Mouse (Mus musculus) megakaryocyte progenitor cell, adult 5-6 weeks (primary cell): Measurements from ENCODE around the gene Pex7. TPM values are rescaled to one million over a fixed set of nuclear protein-coding genes. Genes with fewer than 3 reads are reported as not detected.

ENCODE experiments used
- ATAC-seq: replicated peaks from 2 replicates; pipeline ENCODE4 v1.8.0; 2016; ENCODE audit warnings: mild to moderate bottlenecking, moderate TSS enrichment, inconsistent platforms; ENCODE audit not compliant: poor library complexity
- total RNA-seq, 2 experiments: library from RNA; stranded (forward) in 1 of 2; stranded (reverse) in 1 of 2; fragments of 157-497, 149-512 nt in 1 of 2; fragments of 200-1000 nt in 1 of 2; gene quantifications; 2 replicates each; pipeline versions ENCODE4 v1.2.3 to v1.2.4; 2015 to 2017

Pex7 gene
- total RNA-seq, 2 experiments from 2014 or later, result 29.7 to 44.3 TPM

DNA sequence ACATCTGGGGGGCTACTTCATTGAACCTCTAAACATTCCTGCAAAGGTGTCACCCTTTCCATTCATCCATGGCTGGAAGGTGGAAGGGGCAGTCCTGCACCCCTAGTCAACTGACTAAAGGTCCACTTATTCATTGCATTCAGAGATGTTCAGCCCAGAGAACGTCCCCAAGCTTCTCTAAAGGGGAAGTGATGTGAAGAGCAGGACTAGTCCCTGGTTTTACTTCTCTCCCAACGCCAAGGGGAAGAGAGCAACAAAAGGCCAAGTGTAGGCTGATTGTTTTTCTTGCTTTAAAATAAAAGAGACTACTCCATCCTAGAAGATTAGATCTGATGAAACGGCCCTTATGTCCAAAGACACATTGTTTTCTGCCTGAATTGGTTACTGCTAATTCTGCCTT, 27.1 kb downstream of the Pex7 start:
- no peak for ATAC-seq

DNA sequence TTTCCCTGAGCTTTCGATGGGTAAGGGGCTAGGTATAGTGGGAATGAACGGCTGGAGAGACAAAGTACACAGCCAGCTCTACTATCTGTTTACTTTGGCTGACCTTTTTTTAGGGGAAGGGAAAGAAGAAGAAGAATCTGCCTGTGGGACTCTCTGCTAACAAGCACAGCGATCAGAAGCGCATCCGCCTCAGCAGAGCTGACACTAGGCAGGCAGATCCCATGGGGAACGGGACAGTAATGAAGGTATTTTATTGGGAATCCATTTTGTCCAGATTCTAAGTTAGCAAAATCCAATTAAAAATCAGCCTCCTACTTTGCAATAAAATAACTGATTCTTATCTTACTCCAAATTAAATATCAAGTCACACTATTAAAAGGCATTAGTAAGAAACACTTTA, 28.3 kb downstream of the Pex7 start:
- no peak for ATAC-seq

DNA sequence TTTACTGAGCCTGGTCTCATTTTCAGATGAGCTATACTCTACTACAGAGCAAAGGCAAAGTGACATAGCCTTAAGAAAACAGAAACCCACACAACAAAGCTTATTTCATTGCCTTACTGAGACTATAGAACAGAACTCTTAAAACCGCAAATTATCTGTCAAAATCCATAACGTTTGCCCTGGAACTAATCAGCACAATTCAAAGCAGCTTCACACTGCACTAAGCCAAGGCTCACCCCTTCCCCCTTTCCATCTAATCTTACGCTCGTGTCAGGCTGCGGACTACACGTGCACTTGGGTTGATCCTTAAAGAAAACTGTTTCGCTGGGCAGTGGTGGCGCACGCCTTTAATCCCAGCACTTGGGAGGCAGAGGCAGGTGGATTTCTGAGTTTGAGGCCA, 29.8 kb downstream of the Pex7 start:
- peak; percentile 78 for ATAC-seq

DNA sequence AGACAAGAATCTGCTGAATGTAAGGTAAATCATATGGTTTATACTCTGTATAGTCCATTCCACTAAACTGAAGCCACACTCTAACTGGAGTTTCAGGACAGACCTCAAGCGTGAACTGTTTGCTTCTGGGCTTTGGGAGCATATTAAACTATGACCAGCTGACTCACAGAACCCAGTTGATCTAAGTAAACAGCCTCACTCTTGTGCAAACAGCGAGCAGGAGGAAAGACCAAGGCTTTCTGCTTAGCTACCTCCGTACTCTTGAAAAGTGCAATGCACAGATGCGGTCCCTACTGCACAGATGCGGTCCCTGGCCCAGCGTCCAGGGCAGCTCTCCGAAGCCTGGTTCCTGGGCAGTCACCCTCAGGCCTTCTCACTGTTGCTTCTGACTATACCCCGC, 30.2 kb downstream of the Pex7 start:
- no peak for ATAC-seq

DNA sequence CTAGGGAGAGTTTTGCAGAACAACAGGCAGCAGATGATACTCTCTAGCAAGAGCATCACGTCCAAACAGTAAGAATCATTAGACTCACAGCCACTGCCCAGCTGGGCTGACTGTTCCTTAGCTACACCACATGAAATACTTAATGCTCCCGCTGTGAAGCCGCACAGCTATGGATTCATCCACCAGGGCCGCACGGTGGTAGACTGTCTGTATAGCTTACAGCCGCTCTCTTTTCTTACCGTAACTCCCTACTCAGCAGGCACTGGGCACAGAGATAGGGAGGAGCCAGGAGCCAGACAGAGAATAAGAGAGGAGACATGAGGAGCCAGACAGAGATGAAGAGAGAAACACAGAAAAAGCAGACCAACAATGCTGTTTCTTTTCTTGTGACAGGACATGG, 30.8 kb downstream of the Pex7 start:
- ATAC-seq, result no peak

DNA sequence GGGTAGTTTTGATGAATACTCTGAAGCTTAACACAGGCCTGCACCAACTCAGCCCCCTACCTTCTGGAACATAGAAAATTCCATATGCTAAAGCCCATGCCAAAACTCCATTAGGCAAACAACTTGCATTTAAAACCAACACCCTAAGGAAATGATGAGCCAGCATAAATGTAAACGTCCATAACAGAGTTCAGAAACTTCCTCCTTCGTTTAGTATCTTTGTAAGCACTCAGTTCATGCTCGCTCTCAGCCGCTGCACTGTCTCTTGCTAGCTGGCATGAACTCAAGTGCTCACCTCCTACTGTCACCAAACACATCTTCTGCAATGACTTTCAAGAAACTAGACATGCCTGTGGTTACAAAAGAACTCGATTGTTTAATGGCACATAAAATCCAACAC, 32.1 kb downstream of the Pex7 start:
- peak; percentile 42; the same call in 1 of the 2 replicates for ATAC-seq

DNA sequence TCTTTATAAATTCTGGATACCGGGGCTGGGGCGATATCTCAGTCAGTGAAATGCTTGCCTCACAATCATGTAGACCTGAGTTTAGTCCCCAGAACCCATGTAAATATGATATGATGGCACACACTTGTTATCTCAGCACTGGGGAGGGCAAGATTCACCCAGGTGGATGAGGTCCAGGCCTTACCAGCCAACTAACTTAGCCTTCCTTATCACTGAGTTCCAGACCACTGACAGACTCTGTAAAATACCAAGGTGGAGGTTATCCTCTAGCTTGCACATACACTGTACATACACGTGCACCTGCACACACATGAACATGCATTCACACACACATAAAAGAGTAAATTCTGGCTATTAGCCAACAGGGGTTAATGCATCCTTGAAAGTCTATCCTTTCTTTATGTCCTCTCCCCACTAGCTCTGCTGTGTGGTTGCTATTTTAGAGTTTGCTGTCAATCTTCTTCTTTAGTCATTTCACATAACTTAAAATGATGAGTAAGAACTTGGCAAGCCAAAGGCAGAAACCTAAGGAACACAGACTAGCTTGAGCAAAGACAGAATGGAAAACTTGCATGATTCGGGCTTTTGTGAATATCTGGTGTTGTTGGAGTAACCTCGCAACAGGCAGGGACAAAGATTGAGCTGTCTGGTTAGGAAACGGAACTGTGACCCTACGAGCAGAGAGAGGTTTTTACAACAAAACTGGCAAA, 51.7 kb downstream of the Pex7 start:
- ATAC-seq, result peak; percentile 69

DNA sequence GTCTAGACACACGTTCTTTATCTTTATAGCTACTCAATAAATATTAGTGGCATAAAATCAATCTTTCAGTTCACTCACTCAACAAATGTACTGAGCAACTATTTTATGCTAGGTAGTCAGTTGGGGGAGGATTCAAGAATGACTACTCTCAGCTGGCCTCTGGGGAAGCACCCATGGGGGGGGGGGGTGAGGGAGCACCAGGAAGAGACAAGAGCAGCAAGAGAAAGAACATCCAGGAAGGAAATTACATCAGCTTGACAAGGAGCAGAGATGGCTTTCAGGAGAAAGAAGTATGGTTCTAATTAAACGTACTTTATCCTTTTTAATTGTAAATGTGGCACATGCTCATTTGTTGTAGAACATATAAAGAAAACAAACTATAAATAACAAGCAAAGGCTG, 53.9 kb downstream of the Pex7 start:
- ATAC-seq, result no peak

DNA sequence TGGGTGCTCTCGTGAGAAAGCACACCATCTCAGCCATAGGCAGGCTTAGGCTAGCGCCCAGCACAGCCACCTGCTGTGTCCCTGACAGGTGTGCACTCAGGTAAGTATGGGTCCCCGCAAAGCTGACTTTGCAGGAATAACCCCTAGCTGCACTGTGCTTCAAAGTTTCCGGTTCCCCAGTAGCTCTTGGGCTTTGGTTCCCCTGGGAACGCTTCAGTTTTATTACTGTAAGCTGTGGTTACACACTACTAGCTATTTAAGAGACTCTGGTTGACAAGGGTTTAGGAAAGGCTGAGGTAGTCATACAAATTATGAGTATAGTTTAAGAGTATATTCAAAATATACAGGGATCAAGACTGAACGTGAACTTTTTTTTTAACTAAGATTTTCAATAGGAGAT, 54.7 kb downstream of the Pex7 start:
- no peak for ATAC-seq

DNA sequence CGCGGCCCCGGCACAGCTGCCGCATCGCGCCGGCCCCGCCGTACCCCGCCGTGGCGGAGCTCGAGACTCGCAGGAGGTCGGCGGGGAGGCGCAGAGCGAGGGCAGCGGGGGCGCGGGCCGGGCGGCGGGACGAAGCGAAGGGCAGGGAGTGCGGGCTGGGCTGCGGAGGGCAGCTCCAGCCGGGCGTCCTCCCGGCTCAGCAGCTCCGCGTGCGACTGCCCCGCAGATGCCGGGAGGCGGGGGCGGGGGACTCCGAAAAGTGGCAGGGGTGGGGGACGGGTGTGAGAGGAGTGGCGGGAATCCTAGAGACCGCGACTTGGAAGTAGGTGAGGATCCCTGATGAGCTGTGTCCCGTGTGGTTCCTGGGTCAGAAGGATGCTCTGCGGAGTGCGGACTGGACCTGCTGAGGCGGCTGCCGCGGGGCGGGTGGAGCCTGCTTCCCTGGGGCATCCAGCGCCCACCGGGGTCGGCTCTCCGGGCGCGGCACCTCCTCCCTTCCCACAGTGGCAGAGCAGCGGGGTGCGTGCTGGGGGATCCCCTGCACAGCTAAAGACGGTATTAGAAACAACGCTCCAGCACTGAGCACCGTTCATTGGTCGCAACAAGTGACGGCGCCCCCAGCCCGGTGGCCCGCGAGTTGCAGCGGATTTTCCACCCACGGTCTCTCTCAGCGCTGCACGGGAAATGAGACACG, 56.3 kb downstream of the Pex7 start, which contains the start of gene Slc35d3:
Gene Slc35d3 (minus strand): TSS at position 462 of the 694 bp plus-strand sequence.
- no peak; the same call in 1 of the 2 replicates for ATAC-seq

DNA sequence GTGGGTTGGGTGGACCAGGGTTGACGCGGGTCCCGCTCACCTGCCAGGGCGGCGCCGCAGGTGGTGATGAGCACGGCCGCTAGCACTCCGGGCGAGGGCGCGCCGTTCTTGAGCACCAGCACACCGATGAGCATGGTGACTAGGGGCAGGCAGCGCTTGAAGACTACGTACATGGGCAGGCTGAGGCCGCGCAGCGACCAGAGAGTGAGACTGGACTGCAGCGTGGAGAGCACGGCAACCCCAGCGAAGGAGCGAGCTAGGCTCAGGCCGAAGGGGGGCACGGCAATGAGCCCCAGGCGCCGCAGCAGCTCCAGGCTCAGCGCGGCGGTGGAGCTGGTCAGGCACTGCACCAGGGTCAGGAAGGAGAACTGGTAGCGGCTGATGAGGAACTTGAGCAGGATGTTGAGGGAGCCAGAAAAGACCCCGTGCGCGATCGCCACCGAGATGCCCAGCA, 56.9 kb downstream of the Pex7 start:
- peak; percentile 59 for ATAC-seq

DNA sequence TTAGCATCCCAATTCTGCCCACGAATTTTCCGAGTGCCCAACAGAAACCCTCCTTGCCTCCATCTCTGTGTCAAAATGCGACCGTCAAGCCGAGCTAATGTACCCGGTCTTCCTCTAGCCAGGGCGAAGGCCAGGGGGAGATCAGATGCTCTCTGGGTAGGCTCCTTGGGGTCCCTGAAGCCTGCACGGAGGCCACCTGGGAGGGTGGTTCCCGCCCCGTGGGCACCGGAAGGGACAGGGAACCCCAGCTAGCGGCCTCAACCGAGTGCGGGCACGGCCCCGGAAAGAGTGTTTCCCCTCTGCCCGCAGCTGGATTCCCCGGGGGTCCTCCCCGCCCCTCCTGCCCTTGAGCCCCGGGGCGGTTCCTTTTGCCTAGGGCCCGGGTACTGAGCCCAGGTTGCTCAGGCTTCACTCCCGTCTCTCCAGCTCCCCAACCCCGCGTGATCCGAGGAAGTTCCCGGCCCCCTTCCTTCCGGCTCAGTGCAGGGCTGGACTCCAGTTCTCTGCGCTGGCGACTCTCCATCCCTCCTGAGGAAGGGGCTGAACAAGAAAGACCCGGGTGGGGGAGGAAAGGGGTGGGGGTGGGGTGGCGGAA, 57.6 kb downstream of the Pex7 start:
- peak; percentile 15 for ATAC-seq

DNA sequence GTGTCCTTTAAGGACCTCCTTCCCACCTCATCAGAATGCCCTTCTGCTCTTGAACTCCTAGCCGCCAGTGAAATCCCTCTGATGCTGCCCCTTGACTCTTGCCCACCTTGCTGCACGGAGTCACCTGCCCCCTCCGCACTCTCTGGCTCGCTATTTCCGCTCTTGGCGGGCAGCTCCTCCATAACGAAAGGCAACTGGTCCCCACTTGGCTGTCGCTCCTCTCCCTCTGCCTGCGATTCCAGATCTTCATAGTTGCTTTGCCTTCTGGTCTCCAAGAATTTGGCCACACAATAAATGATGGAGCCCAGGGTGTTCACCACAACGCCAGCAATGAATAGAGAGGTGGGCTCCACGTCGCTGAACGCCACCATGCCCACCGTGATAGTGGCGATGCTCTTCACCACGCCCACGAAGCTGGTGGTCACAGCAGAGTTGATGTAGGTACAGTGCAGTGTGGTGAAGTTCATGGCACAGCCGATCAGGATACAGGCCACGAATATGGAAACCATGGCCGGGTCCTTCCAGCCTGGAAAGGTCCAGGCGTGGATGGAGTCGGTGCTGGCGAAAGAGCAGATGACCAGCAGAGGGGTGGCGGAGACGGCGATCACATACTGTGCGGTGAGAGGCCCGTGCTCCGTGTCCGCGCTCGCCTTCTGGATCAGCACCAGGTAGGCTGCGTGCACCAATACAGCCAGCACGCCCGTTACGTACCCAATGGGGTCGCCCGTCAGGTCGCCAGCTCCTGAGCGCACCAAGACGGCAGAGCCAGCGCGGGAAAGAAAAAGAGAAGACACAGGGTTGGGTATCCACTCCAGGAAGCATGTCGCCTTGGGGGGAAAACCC, 58.3 kb downstream of the Pex7 start:
- no peak for ATAC-seq

DNA sequence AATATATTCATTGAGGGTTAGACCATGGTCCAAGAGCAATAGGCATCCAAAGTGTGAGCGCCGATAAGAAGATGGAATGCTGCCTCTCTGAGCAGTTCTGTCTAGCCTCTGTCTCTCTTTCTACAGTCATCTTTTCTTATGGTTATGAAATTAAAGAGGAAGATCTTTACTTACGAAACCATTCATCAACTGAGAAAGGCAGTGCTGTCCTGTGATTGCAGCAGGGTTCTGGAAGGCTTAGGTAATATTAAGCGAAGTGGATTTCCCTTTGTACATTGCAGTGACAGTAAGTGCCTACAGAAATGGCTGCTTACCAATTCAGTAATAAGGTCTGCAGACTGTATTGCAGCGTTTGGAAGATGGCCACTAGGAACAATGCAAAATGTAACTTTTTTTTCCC, 67.7 kb downstream of the Pex7 start:
- peak; percentile 57 for ATAC-seq

DNA sequence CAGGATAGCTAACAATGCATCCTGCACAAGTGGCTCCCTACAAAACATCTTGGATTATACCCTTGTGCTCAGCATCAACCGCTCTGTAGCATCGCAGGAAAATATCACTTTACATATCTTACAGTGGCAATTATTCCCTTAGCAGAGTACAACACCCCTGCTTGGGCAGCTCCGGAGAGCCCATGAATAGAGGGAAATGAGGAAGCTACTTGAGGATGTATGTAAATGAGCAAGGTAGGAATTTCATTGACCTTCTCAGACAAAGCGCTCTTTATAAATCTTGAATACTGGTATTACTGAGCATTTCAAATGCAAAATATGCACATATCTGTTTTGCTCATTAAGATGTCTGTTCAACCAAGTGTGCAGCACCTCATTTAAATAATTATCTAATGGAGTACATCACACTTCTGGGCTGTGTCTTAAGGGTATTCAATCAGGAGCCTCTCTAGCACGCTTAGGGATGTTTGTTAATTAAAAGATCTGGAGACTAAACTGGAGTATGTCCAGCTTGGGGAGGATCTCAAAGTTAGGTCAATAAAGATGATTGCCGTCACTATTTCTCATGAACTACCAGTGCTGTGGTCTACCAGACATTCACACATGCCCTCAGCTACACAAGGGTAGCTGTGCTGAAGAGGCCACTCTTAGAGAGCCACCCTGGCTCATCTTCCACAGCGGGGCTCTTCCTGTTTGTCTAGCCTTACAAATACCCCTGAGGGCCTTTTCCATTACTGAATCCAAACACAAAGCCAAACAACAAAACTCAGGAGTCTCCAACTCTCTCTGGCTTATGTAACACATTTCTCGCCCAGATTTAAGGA, 71.4 kb downstream of the Pex7 start:
- ATAC-seq, result no peak

DNA sequence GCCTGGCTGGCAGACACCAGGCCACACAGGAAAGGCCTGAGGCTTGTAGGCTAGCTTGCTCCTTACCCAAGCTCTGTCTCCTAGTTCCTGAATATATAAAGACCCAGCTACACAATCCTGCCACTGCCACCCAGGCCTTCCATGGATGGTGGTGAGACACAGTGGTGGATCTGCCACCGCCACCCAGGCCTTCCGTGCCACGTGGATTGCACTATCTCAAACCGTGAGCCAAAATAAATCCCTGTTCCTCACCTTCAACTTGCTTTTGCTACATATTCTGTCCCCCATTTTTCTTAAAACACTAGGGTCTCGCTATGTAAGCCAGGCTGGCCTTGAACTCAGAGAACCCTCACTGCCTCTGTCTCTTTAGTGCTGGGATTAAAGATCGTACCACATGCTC, 73.3 kb downstream of the Pex7 start:
- no peak for ATAC-seq

DNA sequence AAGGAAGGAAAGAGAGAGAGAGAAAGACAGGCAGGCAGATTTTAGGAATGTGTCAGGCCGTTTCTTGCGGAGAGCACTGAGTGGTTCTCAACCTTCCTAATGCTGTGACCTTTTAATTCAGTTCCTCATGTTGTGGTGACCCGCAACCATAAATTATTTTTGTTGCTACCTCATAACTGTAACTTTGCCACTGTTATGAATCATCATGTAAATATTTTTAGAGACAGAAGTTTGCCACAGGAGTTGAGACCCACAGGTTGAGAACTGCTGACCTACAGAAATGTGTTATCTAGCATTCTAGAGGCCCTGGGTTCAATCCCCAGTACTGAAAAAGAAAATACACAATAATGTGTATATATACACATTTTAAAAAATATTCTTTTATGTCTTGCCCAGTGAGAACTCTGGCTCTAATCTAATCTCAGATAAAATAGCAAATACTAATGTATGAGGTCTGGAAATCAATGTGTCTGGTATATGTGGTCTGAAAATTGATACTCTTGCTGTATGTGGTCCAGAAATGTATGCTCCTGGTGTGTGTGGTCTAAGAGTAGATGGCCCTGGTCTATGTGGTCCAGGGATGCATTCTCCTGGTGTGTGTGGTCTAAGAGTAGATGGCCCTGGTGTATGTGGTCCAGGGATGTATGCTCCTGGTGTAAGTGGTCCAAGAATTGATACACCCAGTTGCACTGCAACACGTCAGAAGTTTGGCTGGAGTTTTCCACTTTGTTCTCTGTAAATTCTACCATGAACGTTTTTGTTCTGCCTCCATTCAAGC, 76.2 kb downstream of the Pex7 start:
- no peak for ATAC-seq

DNA sequence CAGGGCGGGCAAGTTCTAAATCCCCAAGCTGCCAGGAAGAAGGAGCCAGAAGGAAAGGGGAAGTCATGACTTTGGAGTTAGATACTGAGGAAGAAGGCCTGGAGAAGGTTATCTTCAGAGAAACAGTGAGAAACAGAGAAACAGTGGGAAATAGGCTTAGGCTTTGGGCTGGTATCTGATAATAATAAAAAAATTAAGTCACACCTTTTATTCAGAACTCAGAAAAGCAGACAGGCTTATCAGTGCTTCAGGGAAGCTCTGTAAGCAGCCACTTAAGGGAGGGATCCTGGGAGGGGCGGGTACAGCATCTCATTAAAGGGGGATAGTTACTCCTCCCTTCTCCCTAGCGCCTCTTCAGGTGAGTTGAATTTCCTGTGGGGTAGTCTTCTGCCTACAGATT, 86.5 kb downstream of the Pex7 start:
- ATAC-seq, result peak; percentile 50; the same call in 1 of the 2 replicates

DNA sequence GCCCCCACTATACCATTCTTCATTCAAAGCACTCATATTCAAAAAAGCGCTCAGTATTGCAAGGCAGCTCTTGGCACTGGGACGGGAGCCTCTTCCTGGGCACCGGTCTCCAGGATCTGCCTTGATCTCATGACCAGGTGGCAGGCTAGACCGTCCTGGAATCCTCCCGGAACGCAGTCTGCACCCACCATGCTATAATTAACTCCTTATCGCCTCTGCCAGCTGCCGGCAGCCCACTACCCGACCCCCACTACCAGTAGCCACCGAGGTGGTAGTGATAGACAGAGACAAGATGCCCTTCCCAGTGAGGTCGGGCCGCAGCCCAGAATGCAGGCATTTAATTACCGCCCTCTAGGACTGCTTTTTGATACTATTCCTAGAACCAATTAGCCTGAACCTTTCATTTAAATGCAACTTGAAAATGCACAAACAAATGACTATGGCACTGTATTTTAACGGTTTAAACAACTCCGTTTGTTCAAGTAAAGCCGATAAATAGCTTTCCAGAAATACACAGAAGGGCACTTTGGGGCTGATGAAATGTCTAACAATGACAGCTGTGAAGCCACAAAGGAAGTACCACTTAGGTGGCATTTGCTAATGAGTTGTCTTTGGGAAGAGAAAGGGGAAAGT, 88.7 kb downstream of the Pex7 start:
- 0 out of 2 replicates have a peak, but pooled peaks have one; percentile 16 for ATAC-seq
